Mouse (Mus musculus): ENCODE results near the gene Svs3b.

- no peak for TF ChIP-seq POLR2A (IDR thresholded peaks at IDR 0.05; ENCODE audit: low read depth, low read length)
- TF ChIP-seq CTCF (conservative IDR thresholded peaks at IDR 0.05; ENCODE audit: insufficient read depth, insufficient read length, low read depth, low read length) = no peak
Measured at GRCm38 (mm10) chr2:164206676-164207075, 49.8 kb downstream of the Svs3b start.

Measured in kidney, adult 2 months (tissue).